Mouse (Mus musculus): ENCODE results near the gene Zbtb37. TPM values are rescaled to one million over a fixed set of nuclear protein-coding genes. Genes with fewer than 3 reads are reported as not detected.

Gene Zbtb37
- polyA plus RNA-seq, 1 experiment from 2014 or later = 10.7 TPM

- Histone ChIP-seq H3K4me3 (ENCODE audit: low read depth, low read length) (peak overlapping the region; percentile 84), H3K9ac (replicated peaks; ENCODE audit: low read length) (peak overlapping the region; percentile 22), H3K4me2 (ENCODE audit: low read depth, low read length) (peak overlapping the region; percentile 41), H3K36me3 (replicated peaks; ENCODE audit: control insufficient read depth, insufficient read depth, low read depth, low read length) (peaks cover 3% of the 10 kb centered on the region; the same call in 1 of the 2 replicates), H3K27me3 (ENCODE audit: control insufficient read depth, insufficient read depth, low read length) (no peaks in the 10 kb centered on the region), H3K9me3 (replicated peaks; ENCODE audit: control insufficient read depth, low read length) (no peaks in the 10 kb centered on the region), H3K27ac (replicated peaks; ENCODE audit: low read depth, low read length) (no peak overlapping the region), H3K4me1 (ENCODE audit: control insufficient read depth, insufficient read depth, low read length) (no peaks in the 10 kb centered on the region)
- WGBS = 24% methylated on average over 3 of the region's 3 CpGs
- ATAC-seq (replicated peaks; ENCODE audit: insufficient number of reproducible peaks, low FRiP score, low TSS enrichment, low read depth) (no peak), DNase-seq (ENCODE audit: low spot score) (no peak)
These were observed 3.0 kb upstream of the Zbtb37 start for GRCm38 (mm10) chr1:161037599-161037998.

DNA sequence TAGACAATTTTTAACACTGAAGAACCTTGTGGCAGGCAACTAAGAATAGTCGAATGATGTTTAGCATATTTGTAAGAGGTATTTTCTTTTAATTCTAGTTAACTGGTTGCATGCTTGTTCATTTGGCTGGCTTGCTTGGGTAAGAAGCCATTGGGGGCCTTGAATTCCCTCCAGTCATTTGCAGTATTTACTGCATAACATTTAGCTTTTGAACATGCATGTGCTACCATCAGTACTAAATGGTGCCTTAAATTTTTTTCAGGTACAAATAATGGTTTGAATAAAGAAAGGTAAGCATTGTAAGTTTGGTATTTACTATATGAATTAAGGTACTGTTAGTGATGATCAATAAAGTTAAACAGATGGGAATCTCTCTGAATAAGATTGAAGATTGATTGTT lies 2.4 kb upstream of the Zbtb37 start:
- Histone ChIP-seq H3K27me3 (ENCODE audit: control insufficient read depth, insufficient read depth, low read length) (no peaks in the 10 kb centered on the region), H3K4me2 (ENCODE audit: low read depth, low read length) (peak overlapping the region; percentile 66), H3K4me3 (ENCODE audit: low read depth, low read length) (peak overlapping the region; percentile 84), H3K4me1 (ENCODE audit: control insufficient read depth, insufficient read depth, low read length) (no peaks in the 10 kb centered on the region), H3K9me3 (replicated peaks; ENCODE audit: control insufficient read depth, low read length) (no peaks in the 10 kb centered on the region), H3K9ac (replicated peaks; ENCODE audit: low read length) (peak overlapping the region; percentile 91), H3K36me3 (replicated peaks; ENCODE audit: control insufficient read depth, insufficient read depth, low read depth, low read length) (peaks cover 3% of the 10 kb centered on the region; the same call in 1 of the 2 replicates), H3K27ac (replicated peaks; ENCODE audit: low read depth, low read length) (no peak overlapping the region)
- peak; percentile 5 for DNase-seq (ENCODE audit: low spot score)
- no peak for ATAC-seq (replicated peaks; ENCODE audit: insufficient number of reproducible peaks, low FRiP score, low TSS enrichment, low read depth)
- WGBS = 0% methylated on average over 1 of the region's 1 CpGs

GRCm38 (mm10) chr1:161036411-161036841 lies 1.8 kb upstream of the Zbtb37 start:
- no peaks in the 10 kb centered on the region for H3K9me3 ChIP-seq (replicated peaks; ENCODE audit: control insufficient read depth, low read length)
- H3K4me2 ChIP-seq (ENCODE audit: low read depth, low read length) = peak overlapping the region; percentile 66
- peak overlapping the region; percentile 91 for H3K9ac ChIP-seq (replicated peaks; ENCODE audit: low read length)
- peak; percentile 48 for DNase-seq (ENCODE audit: low spot score)
- peak overlapping the region; percentile 84 for H3K4me3 ChIP-seq (ENCODE audit: low read depth, low read length)
- peaks cover 3% of the 10 kb centered on the region; the same call in 1 of the 2 replicates for H3K36me3 ChIP-seq (replicated peaks; ENCODE audit: control insufficient read depth, insufficient read depth, low read depth, low read length)
- H3K27me3 ChIP-seq (ENCODE audit: control insufficient read depth, insufficient read depth, low read length) = no peaks in the 10 kb centered on the region
- no peak for ATAC-seq (replicated peaks; ENCODE audit: insufficient number of reproducible peaks, low FRiP score, low TSS enrichment, low read depth)
- WGBS = under 1% methylated on average over 5 of the region's 5 CpGs
- H3K4me1 ChIP-seq (ENCODE audit: control insufficient read depth, insufficient read depth, low read length) = no peaks in the 10 kb centered on the region
- H3K27ac ChIP-seq (replicated peaks; ENCODE audit: low read depth, low read length) = peak overlapping the region; percentile 84

DNA sequence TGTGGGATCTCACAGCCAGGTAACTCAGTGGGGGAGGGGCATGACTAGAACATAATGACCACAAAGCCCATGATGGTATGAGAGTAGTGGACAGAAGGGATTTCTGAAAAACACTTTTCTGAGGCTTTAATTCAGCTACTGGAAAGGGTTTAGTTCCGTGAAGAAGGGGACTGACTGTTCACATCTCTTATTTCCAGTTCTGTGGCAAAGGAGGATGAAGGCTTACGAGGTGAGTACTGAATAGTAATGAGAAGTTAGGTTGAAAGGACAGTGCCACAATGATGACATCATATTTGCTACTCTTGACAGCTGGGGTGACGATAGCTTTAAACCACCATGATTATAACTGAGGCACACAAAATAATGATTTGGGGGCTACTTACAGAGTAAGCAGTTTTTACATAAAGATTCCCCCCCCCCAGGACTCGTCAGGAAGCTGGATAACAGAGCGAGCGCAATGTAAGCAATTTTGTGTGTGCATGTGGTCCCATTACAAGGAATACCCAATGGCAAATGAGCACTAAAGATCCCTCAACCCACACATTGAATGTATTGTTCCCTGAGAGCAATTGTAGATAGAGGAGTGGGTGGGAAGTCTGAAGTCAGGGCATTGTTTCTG lies 1.2 kb upstream of the Zbtb37 start:
- H3K36me3 ChIP-seq (replicated peaks; ENCODE audit: control insufficient read depth, insufficient read depth, low read depth, low read length) = peaks cover 5% of the 10 kb centered on the region
- peak overlapping the region; percentile 91 for H3K9ac ChIP-seq (replicated peaks; ENCODE audit: low read length)
- ATAC-seq (replicated peaks; ENCODE audit: insufficient number of reproducible peaks, low FRiP score, low TSS enrichment, low read depth) (no peak), DNase-seq (ENCODE audit: low spot score) (peak; percentile 46)
- H3K27me3 ChIP-seq (ENCODE audit: control insufficient read depth, insufficient read depth, low read length) = no peaks in the 10 kb centered on the region
- peak overlapping the region; percentile 84 for H3K4me3 ChIP-seq (ENCODE audit: low read depth, low read length)
- no peaks in the 10 kb centered on the region for H3K4me1 ChIP-seq (ENCODE audit: control insufficient read depth, insufficient read depth, low read length)
- under 1% methylated on average over 6 of the region's 6 CpGs for WGBS
- H3K9me3 ChIP-seq (replicated peaks; ENCODE audit: control insufficient read depth, low read length) = no peaks in the 10 kb centered on the region
- H3K4me2 ChIP-seq (ENCODE audit: low read depth, low read length) = peak overlapping the region; percentile 66
- peak overlapping the region; percentile 84 for H3K27ac ChIP-seq (replicated peaks; ENCODE audit: low read depth, low read length)

DNA sequence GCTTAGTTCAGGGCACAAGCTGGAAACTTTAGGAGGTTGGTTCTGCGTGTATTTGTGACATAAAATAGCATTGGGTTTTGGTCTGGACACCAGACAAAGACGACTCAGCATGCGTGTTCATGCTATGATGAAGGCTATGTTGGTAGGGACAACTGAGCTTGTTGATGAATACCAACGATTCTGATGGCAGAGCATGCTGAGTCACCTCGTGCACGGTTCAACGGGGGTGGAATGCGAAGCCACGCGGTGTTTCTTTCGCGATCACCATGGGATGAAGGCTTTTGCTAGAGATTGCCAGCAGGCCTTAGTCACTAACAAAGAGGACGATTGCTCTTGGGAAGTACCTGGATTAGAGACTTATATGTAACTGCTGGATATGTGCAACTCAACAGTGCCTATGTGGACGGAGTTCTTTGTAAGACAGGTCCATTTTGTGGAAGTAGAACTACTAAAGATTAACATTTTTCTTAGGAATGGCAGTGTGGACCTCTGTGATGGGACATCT lies 684 bp upstream of the Zbtb37 start:
- no peaks in the 10 kb centered on the region for H3K9me3 ChIP-seq (replicated peaks; ENCODE audit: control insufficient read depth, low read length)
- DNase-seq (ENCODE audit: low spot score) = no peak
- peak overlapping the region; percentile 84 for H3K4me3 ChIP-seq (ENCODE audit: low read depth, low read length)
- peak; percentile 22 for ATAC-seq (replicated peaks; ENCODE audit: insufficient number of reproducible peaks, low FRiP score, low TSS enrichment, low read depth)
- H3K27me3 ChIP-seq (ENCODE audit: control insufficient read depth, insufficient read depth, low read length) = no peaks in the 10 kb centered on the region
- no peaks in the 10 kb centered on the region for H3K4me1 ChIP-seq (ENCODE audit: control insufficient read depth, insufficient read depth, low read length)
- peak overlapping the region; percentile 84 for H3K27ac ChIP-seq (replicated peaks; ENCODE audit: low read depth, low read length)
- H3K9ac ChIP-seq (replicated peaks; ENCODE audit: low read length) = peak overlapping the region; percentile 91
- peaks cover 5% of the 10 kb centered on the region for H3K36me3 ChIP-seq (replicated peaks; ENCODE audit: control insufficient read depth, insufficient read depth, low read depth, low read length)
- WGBS = 0% methylated on average over 14 of the region's 14 CpGs
- H3K4me2 ChIP-seq (ENCODE audit: low read depth, low read length) = peak overlapping the region; percentile 66

- peak overlapping the region; percentile 58 for H3K4me2 ChIP-seq (ENCODE audit: low read depth, low read length)
- DNase-seq (ENCODE audit: low spot score) = no peak
- no peaks in the 10 kb centered on the region for H3K9me3 ChIP-seq (replicated peaks; ENCODE audit: control insufficient read depth, low read length)
- peak overlapping the region; percentile 84 for H3K9ac ChIP-seq (replicated peaks; ENCODE audit: low read length)
- 2% methylated on average over 16 of the region's 21 CpGs for WGBS
- H3K36me3 ChIP-seq (replicated peaks; ENCODE audit: control insufficient read depth, insufficient read depth, low read depth, low read length) = peaks cover 5% of the 10 kb centered on the region
- H3K4me3 ChIP-seq (ENCODE audit: low read depth, low read length) = peak overlapping the region; percentile 84
- peak overlapping the region; percentile 73 for H3K27ac ChIP-seq (replicated peaks; ENCODE audit: low read depth, low read length)
- H3K27me3 ChIP-seq (ENCODE audit: control insufficient read depth, insufficient read depth, low read length) = no peaks in the 10 kb centered on the region
- ATAC-seq (replicated peaks; ENCODE audit: insufficient number of reproducible peaks, low FRiP score, low TSS enrichment, low read depth) = no peak
- H3K4me1 ChIP-seq (ENCODE audit: control insufficient read depth, insufficient read depth, low read length) = no peaks in the 10 kb centered on the region
These were observed 704 bp downstream of the Zbtb37 start for GRCm38 (mm10) chr1:161033856-161034434.

DNA sequence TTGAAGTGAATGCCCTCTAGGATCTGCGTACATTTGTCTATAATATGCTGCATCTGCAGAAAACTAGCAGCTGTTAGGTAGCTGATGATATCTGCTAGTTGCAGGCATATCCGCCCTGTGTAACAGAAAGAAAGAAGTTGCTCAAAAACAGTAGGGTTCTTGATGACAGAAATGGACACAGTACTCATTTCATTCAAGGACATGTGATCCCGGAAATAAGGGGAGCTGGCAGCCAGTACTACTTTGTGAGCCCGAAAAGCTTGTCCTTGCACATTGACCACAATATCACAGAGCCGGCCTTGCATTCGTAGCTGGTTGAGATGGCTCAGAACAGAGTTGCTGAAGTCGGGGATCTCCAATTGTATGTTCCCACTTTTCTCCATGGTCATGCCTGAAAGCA lies 2.3 kb downstream of the Zbtb37 start:
- Histone ChIP-seq H3K36me3 (replicated peaks; ENCODE audit: control insufficient read depth, insufficient read depth, low read depth, low read length) (peaks cover 2% of the 10 kb centered on the region; the same call in 1 of the 2 replicates), H3K27me3 (ENCODE audit: control insufficient read depth, insufficient read depth, low read length) (no peaks in the 10 kb centered on the region), H3K9me3 (replicated peaks; ENCODE audit: control insufficient read depth, low read length) (no peaks in the 10 kb centered on the region), H3K27ac (replicated peaks; ENCODE audit: low read depth, low read length) (no peak overlapping the region), H3K4me3 (ENCODE audit: low read depth, low read length) (no peak overlapping the region), H3K4me1 (ENCODE audit: control insufficient read depth, insufficient read depth, low read length) (no peaks in the 10 kb centered on the region), H3K9ac (replicated peaks; ENCODE audit: low read length) (no peak overlapping the region), H3K4me2 (ENCODE audit: low read depth, low read length) (no peak overlapping the region)
- DNase-seq (ENCODE audit: low spot score) (no peak), ATAC-seq (replicated peaks; ENCODE audit: insufficient number of reproducible peaks, low FRiP score, low TSS enrichment, low read depth) (no peak)
- WGBS = 94% methylated on average over 7 of the region's 7 CpGs

- Histone ChIP-seq H3K9me3 (replicated peaks; ENCODE audit: control insufficient read depth, low read length) (no peaks in the 10 kb centered on the region), H3K4me1 (ENCODE audit: control insufficient read depth, insufficient read depth, low read length) (no peaks in the 10 kb centered on the region), H3K4me2 (ENCODE audit: low read depth, low read length) (no peak overlapping the region), H3K4me3 (ENCODE audit: low read depth, low read length) (no peak overlapping the region), H3K36me3 (replicated peaks; ENCODE audit: control insufficient read depth, insufficient read depth, low read depth, low read length) (peaks cover 2% of the 10 kb centered on the region; the same call in 1 of the 2 replicates), H3K27ac (replicated peaks; ENCODE audit: low read depth, low read length) (no peak overlapping the region), H3K9ac (replicated peaks; ENCODE audit: low read length) (no peak overlapping the region), H3K27me3 (ENCODE audit: control insufficient read depth, insufficient read depth, low read length) (no peaks in the 10 kb centered on the region)
- 83% methylated on average over 9 of the region's 9 CpGs for WGBS
- DNase-seq (ENCODE audit: low spot score) = no peak
- no peak for ATAC-seq (replicated peaks; ENCODE audit: insufficient number of reproducible peaks, low FRiP score, low TSS enrichment, low read depth)
These were observed 2.8 kb downstream of the Zbtb37 start for GRCm38 (mm10) chr1:161031881-161032280.
